Mouse (Mus musculus) activated CD4-positive, CD25-positive, alpha-beta regulatory T cell, adult 4 months (primary cell): Measurements from ENCODE around the gene Hist1h3d. TPM values are rescaled to one million over a fixed set of nuclear protein-coding genes. Genes with fewer than 3 reads are reported as not detected.
"Not testable (repeated sequence)": the region's sequence is repeated elsewhere in the genome, so short reads cannot be mapped to it uniquely, and the experiment has no call there.

Experiments used
- ATAC-seq: one replicate; pipeline ENCODE4 v1.8.0; 2017
- polyA plus RNA-seq, 2 experiments: library from polyadenylated mRNA; unstranded; fragments of 100-300 nt; shearing (Covaris generic); gene quantifications; one replicate each; pipeline ENCODE4 v1.2.1; 2017

Gene Hist1h3d
- polyA plus RNA-seq = not detected

DNA sequence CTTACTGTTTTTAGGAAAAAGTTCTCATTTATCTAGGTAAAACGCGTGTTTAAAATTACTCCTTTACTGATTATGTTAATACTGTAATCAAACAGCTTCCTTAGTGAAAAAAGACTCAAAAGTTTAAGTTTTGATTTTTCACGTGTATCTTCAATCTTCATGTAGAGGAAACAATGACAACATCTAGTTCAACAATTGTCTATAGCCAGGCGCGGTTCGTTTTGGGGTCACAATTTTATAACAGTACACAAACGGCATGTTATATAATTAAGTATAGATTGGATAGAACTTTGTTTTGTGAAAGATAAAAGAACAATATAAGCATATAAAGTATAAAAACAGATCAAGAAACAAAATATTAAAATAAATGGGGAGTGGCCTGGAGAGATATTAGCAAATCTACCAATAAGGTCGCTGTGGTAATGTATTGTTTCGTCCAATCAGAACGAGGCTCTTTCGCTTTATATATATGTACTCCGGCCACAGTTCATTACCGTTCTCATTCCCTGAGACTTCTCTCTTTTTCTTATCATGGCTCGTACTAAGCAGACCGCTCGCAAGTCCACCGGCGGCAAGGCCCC is at the start of gene Hist1h3d:
Gene Hist1h3d (plus strand): TSS at position 493 of the 581 bp plus-strand sequence.
- ATAC-seq = peak; percentile 30

DNA sequence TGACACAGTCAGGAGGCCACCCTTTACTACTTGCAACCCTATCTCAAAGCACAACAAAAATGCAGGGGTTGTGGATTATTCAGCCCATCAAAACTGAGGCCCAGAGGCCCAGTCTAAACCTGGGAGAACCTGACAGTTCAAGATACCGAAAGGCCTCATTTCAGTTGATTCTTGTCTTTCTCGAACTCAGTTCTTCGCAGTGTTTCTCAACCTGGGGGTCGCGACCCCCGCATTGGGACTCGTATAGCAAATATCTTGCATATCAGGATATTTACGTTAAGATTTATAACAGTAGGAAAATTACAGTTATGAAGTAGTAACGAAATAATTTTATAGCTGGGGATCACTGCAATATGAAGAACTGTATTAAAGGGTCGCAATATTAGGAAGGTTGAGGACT is 49.7 kb upstream of the Hist1h3d start:
- no peak for ATAC-seq

DNA sequence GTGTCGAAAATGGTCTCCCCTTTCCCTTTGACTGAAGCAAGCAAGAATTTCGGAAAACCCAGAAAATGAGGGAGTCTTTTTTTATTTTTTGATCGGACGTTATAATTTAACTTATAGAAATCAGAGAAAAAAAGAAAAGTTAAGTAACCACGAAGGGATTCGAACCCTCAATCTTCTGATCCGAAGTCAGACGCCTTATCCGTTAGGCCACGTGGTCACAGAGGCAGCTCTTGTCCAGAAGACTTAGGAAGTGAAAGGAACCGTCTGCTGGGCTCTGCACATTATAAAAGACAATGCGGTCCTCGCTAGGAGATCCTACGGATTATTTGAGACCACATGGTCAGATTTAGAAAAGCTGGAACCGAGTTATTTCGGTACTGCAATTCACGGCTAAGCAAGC is 49.3 kb upstream of the Hist1h3d start:
- ATAC-seq = no peak

DNA sequence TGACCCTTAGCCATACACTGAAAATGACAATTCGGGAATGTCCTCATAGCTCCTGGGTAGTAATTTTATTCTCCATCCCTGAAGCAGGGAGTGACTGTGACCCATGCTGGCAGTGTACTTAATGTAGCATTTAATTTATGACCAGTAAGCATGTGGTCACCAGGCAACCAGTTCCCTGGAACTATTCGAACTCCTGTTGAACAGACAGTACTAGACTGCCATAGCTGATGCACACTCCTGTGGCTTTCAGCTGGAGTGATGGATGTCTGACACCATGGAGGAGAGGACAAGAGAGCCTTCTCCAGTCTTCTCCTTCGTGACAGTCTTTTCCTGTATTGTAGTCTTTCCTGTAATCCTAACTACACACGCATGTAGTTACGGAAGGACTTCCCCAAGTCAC is 46.6 kb upstream of the Hist1h3d start:
- ATAC-seq = no peak

DNA sequence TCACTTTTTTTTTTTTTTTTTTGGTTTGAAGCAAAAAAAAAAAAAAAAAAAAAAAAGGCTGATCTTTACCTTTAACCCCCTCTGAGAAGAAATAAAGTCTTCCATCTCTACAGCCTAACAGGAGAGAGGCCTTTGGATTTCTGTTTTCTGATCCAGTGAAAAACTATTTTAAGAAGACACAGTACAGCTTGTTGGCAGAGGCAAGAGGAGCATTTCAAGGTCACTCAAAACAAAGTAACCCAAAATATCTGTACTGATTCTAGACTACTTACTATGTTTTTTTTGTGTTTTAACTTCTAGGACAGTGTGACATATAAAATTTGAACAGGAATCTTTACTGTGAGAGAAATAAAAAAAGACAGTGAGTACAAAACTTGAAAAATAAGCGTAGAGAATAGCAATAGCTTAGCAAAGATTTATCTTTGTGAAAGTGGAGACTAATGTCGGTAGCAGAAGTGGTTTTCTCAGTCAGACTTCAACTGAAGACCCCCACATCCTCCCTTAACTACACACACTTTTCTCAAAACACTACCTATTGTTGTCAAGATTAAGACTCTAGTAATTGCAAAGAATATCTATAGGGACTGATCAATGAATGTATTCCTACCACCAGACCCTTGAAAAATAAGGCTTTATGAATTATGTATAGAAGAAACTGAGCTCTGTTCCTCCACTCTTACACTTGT is 45.9 kb upstream of the Hist1h3d start:
- no peak for ATAC-seq

DNA sequence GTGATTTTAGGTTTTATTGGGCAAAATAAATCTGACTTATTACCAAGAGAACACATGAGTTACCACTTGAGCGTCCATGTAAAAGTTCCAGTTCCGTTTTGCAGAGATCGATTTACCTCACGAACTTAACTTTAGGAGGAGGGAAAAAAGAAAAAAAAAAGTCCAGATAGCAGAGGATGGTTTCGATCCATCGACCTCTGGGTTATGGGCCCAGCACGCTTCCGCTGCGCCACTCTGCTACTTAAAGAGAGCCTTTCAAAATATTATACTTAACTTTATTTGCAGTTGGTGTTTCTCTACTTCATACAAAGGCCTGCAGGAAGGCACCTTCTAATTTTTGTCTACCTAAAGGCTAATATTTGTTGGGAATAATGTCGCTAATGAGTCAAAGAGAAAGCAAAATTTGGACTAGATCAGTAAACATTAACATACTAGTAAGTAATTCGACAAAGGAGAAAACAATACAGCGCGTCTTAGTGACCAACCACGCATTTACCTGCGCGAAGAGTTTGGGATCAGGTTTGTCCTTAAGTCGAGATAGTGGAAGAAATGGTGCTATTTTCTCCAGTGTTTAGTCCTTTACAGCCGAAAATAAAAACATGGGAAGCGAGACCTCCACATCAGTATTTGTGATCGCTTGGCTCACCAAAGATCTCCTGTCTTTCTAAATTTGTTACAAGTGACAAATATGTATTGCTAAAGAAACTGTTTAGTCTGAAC is 45.2 kb upstream of the Hist1h3d start:
- peak; percentile 5 for ATAC-seq

DNA sequence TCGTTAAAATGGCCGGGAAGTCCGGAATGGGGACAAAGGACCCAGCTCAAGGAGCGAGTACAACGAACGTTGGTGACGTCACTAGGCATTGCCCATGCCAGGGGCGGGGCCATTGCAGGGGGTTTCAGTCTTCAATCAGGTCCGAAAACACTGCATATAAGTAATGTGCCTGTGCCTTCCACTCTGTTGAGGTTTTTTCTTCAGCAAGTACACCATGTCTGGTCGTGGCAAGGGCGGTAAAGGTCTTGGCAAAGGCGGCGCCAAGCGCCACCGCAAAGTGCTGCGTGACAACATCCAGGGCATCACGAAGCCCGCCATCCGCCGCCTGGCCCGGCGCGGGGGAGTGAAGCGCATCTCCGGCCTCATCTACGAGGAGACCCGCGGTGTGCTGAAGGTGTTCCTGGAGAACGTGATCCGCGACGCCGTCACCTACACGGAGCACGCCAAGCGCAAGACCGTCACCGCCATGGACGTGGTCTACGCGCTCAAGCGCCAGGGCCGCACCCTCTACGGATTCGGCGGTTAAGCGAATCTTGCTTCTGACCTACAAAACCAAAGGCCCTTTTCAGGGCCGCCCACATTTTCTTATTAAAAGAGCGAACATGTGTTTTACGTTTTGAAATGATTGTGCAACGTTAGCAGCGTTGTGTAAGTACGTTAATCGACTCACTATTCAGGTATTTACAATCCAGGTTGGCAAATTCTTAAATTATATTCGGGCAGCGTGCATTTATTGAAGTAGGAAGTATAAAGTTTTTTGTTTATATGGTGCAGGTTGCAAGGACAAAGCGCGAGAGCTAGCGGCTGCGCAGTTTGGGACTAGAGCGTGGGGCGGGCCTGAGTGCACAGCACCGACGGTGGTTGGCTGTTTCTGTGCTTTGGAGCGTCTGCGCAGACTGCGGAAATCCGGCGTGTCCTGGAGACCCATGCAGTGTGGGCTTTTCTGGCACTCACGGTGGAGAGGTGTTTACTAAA is 44.4 kb upstream of the Hist1h3d start, which contains the start of gene Hist1h4h:
Gene Hist1h4h (plus strand): TSS at position 150 of the 975 bp plus-strand sequence.
- ATAC-seq = peak; percentile 77

DNA sequence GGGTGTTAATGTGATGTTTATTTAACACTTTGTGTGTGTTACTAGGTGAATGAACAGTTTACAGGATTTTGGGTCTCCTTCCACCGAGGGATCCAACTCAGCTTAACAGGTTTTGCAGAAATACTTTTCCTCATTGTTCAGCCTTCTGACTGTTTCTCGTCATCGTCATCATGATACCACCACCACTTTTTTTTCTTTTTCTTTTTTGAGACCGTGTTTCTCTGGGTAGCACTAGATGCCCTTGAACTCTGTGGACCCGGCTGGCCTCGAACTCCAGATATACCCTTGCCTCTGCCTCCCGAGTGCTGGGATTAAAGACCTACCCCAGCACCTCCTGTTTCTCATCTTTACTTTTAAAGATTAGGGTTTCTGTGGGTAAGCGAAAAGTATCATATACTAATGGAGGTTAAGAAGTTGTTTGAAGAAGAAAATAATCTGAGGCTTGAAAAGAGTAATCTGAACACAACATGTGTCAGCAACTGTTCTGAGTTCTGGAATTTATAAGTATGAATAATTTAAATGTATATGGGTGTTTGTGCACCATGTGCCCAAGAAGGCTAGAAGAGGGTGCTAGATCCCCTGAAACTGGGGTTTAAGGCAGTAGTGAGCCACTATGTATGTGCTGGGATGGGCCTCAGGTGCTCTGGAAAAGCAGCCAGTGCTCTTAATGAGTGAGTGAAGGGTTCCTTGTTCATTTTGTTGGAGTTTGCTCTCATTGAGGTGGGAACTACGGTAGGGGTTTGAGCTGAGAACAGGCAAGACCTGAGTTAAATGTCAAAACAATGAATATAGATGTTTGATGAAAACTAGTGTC is 43.1 kb upstream of the Hist1h3d start:
- no peak for ATAC-seq

DNA sequence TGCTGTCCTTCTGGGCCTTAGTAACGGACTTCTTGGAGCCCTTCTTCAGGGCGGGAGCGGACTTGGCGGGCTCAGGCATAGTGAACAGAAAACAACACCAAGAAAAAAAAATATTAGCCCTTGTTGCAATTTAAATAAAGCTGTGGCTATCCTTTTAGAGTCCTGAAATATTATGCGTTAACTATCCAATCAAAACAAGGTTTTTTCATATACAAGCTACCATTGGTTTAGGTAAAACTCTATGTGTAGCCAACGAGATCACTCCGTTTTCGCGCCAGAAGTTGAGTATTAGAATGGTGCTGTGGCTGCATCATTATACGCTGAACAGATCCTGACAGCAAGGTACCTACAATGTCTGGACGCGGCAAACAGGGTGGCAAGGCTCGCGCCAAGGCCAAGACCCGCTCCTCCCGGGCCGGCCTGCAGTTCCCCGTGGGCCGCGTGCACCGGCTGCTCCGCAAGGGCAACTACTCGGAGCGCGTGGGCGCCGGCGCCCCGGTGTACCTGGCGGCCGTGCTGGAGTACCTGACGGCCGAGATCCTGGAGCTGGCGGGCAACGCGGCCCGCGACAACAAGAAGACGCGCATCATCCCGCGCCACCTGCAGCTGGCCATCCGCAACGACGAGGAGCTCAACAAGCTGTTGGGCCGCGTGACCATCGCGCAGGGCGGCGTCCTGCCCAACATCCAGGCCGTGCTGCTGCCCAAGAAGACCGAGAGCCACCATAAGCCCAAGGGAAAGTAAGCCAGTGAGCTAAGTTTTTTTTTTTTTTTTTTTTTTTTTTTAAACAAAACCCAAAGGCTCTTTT is 41.8 kb upstream of the Hist1h3d start, which contains the start of gene Hist1h2af:
Gene Hist1h2af (plus strand): TSS at position 347 of the 808 bp plus-strand sequence.
- peak; percentile 24 for ATAC-seq

DNA sequence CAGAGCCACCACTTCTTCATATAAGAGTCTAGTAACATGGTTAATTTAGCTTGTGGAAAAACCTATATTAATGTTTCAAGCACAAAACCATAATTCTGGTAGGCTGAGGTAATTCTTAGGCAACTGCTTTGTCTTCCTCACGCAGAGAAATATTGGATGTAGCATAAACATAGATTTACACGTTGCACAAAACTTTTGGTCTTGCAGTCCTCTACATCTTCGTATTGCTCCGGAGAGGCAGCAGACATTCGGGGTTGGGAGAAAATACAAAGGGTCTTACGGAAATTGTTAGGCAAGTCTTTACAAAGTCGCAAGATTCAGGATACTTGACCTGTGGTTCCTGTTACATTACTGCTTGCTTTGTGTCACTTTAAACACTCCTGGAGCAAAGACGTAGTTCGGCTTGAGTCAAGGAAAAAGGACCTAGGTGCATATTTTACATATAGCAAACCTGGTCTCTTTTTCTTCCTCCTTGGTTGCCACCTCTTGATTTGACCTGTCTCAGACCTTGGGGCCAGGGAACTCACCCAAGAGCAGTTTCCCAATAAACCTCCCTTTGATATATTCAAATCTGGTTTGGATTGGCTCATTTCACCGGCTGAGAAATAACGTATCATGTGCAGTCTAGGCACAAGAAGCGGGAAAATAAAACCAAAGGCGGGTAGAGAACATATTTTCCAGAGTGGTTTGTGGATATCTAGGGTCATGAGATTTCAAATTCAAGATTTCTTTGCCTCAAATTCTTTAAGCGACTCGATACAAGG is 41.0 kb upstream of the Hist1h3d start:
- ATAC-seq = no peak

DNA sequence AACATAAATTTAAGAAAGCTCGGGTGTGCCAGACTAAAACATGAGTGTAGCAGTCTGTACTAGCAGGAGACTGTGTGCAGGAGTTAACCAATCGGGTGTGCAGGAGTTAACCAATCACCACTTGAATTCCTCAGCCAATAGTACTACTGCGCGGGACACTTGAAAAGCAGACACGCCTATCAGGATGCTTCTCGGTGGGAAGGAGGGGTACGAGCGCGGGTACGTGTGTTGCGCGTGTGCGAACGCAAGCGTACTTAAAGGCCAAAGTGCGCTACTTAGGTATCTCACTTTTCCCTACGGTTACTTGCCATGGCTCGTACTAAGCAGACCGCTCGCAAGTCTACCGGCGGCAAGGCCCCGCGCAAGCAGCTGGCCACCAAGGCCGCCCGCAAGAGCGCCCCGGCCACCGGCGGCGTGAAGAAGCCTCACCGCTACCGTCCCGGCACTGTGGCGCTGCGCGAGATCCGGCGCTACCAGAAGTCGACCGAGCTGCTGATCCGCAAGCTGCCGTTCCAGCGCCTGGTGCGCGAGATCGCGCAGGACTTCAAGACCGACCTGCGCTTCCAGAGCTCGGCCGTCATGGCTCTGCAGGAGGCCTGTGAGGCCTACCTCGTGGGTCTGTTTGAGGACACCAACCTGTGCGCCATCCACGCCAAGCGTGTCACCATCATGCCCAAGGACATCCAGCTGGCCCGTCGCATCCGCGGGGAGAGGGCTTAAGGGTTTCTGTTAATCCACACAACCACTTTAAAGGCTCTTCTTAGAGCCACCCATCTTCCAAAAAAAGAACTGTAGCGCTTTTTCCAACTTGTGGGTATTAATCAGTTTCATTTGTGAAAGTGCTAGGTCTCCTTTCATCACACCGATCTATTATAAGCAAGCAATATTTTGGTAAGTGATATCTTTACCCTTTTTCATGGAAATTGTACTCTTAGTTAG is 40.2 kb upstream of the Hist1h3d start, which contains the start of gene Hist1h3g:
Gene Hist1h3g (plus strand): TSS at position 286 of the 939 bp plus-strand sequence.
- peak; percentile 65 for ATAC-seq

DNA sequence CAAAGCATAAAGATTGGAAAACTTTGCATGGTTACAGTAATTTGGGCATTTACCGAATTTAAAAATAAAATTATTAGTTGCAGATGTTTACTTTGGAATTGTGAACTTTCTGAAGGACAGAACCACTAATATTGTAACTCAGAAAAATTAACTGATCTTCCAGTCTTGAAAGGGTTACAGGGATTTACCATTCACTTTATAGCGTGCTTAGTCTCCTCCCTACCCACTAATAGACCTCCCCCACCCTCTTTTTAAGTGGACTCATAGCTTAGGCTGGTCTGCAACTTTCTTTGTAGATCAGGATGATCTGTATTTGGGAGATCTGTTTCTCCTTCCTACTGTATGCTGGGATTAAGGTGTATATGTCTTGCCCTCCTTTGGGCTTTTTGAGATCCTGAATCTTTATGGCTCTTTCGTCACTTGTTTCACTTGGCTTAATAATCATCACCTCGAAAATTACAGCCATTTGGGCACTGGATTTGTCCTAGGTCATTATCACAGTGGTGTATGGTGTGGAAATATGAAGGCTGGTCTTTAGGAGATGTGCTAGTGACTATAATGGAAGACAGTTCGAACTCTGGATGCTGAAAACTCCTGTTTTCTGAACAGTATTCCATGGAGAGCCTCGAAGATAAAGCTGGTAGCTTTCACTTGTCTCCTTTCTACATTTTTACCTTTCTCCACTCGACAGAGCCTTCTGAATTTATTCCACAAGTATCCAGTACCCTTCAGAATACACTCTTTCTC is 39.3 kb upstream of the Hist1h3d start:
- ATAC-seq = no peak

DNA sequence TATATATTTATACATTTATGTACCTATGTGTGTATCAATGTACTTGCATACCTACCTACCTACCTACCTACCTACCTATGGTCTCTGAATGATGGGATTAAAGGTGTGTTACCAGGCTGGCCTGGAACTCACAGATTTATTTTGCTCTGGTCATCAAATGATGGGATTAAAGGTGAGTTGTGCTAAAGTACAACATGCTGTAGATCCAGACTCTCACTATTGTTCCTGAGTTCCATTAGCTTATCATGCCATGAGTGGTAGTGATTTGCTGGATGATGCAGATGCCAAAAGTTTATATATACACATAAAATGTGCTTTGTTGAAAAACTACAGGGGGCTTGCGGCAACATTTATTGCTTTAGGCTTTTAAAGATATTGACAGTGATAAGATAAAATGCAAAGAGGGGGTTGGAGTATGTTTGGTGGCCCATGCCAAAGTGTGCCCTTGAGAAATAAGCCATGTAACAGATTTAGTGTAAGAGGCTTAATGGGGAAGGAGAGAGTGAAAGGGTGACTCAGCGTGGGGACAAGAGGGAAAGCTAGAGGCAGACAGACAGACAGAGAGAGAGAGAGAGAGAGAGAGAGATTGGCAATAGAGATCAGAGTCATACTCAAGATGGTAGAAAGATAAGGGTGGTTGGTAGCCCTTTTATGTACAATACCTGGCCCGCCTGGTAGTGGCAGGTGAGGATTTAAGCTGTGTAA is 38.4 kb upstream of the Hist1h3d start:
- no peak for ATAC-seq

DNA sequence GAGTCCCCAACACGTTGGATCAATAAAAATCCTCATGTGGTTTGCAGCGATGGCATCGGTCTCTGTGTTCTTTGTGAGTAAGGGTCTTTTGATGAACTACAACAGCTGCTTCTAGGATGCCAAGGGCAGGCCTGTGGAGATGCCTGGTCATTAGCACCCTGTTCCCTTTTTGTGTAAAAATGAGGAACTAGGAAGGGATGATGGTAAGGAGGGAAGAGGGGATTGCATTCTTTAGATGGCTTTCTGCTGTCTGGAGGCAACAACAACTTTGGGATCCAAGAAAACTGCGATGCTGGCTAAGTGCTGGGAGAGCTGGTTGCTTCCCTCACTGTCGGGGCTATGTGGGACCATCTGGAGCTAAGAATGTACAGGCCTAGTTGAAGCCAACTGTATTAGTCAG is 37.3 kb upstream of the Hist1h3d start:
- no peak for ATAC-seq

DNA sequence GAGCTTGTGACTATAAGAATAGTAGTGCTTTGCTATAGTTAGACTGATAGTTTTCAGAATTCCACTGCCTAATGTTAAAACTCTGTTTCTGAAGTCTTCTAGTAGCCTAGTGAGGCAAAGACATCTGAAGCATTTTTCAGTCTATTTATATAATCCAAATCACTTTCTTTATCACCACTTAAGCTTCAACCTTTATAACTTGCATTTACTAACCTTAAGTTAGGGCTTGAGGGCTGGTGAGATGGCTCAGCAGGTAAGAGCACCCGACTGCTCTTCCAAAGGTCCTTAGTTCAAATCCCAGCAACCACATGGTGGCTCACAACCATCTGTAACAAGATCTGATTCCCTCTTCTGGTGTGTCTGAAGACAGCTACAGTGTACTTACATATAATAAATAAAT is 35.7 kb upstream of the Hist1h3d start:
- not testable (repeated sequence) for ATAC-seq

DNA sequence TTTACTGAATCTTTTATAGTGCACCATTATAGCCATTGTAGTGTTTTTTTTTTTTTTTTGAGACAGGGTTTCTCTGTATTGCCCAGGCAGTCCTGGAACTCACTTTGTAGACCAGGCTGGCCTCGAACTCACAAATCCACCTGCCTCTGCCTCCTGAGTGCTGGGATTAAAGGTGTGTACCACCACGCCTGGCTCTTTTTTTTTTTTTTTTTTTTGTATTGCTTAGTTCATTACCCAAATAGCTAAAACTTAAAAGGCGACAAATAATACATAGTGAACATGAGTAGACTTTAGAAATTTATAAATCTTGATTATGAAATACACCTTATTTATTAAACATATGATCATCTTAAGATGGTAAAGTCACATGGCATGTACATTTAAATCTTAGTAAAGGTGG is 34.1 kb upstream of the Hist1h3d start:
- ATAC-seq = no peak
